Comparison of ENCODE assay signal across 24 mouse cellular contexts in the genomic region with DNA sequence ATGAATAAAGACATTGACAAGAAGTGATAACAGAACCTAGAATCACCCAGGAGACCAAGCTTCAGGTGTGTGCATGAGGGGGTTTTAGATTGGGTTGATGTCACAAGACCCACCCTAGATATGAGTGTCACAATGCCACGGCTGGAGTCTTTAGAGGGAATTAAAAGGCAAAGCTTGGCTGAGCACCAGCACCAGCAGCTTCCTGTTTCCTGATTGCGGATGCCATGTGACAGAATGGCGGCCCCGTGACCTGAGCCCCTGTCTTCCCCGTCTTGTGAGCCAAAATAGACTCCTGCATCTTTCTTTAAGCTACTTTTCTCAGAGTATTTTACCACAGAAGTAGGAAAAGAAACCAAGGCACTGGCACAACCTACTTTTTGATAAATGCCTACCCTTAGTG. TPM values are rescaled to one million over a fixed set of nuclear protein-coding genes. Genes with fewer than 3 reads are reported as not detected.
DNase-seq lines count a peak whose midpoint lies in the region; ATAC-seq and TF ChIP-seq lines count a peak whose summit lies in the region.
"Had no signal": no experiment of that assay in that cellular context is flagged by ENCODE, and none has a peak within 500 bp of the region (broad histone marks: within the 10 kb centered on the region; RNA-seq: fewer than 3 reads in every experiment).

No protein-coding gene starts in this region.

- H3K27me3 ChIP-seq in lung, postnatal 0 days (replicated peaks; ENCODE audit: insufficient read depth, low read length) = no peaks in the 10 kb centered on the region
- no peaks in the 10 kb centered on the region for H3K27me3 ChIP-seq in MEL (ENCODE audit: control insufficient read depth in 1 of 2, insufficient read depth in 2 of 2, low read length in 2 of 2)
- H3K27me3 ChIP-seq: forebrain, embryonic 13.5 days; hindbrain, embryonic 12.5 days; limb, embryonic 12.5 days; liver, embryonic 12.5 days; lung, embryonic 15.5 days; megakaryocyte, embryonic 14.5 days; neural tube, embryonic 13.5 days had no signal

- no peak for TF ChIP-seq POLR2A in MEL (IDR thresholded peaks at IDR 0.05; ENCODE audit: control insufficient read depth in 1 of 2, insufficient read depth in 1 of 2, low read depth in 1 of 2, low read length in 2 of 2, poor library complexity in 1 of 2)

- no peaks in the 10 kb centered on the region; the same call in 1 of the 2 replicates for H3K4me1 ChIP-seq in lung, postnatal 0 days (ENCODE audit: insufficient read depth, low read depth, low read length)
- H3K4me1 ChIP-seq in MEL (ENCODE audit: control insufficient read depth in 1 of 2, insufficient read depth in 2 of 2, low read length in 2 of 2) = no peaks in the 10 kb centered on the region
- H3K4me1 ChIP-seq: forebrain, embryonic 13.5 days; heart, embryonic 10.5 days; hindbrain, embryonic 12.5 days; liver, embryonic 12.5 days; megakaryocyte, embryonic 14.5 days; neural tube, embryonic 13.5 days had no signal

- no peak for TF ChIP-seq RAD21 in MEL (IDR thresholded peaks at IDR 0.05; ENCODE audit: low read depth, low read length)

- no peaks in the 10 kb centered on the region for H3K9me3 ChIP-seq in lung, postnatal 0 days (ENCODE audit: low read length)
- H3K9me3 ChIP-seq in MEL (replicated peaks; ENCODE audit: insufficient read depth, low read length) = no peaks in the 10 kb centered on the region
- H3K9me3 ChIP-seq: forebrain, embryonic 13.5 days; heart, embryonic 10.5 days; hindbrain, embryonic 12.5 days; limb, embryonic 12.5 days; liver, embryonic 12.5 days; lung, embryonic 15.5 days; neural tube, embryonic 13.5 days had no signal

- H3K9ac ChIP-seq in lung, postnatal 0 days (replicated peaks; ENCODE audit: low read depth) = no peak overlapping the region
- H3K9ac ChIP-seq in MEL (ENCODE audit: control insufficient read depth, low read depth, low read length, poor library complexity, severe bottlenecking) = no peak overlapping the region
- H3K9ac ChIP-seq: forebrain, embryonic 13.5 days; hindbrain, embryonic 12.5 days; limb, embryonic 12.5 days; liver, embryonic 12.5 days; lung, embryonic 15.5 days; neural tube, embryonic 13.5 days had no signal

- ATAC-seq in lung, postnatal 0 days = no peak
- ATAC-seq: CD4-positive, CD25-positive, alpha-beta regulatory T cell, adult 4 months; forebrain, embryonic 13.5 days; inflammation-experienced regulatory T-cells, adult 6 months; liver, embryonic 12.5 days had no signal

- no peak overlapping the region for H3K27ac ChIP-seq in lung, postnatal 0 days (ENCODE audit: low read length)
- no peak overlapping the region for H3K27ac ChIP-seq in MEL (ENCODE audit: control insufficient read depth, low read depth, low read length)
- H3K27ac ChIP-seq: forebrain, embryonic 13.5 days; heart, embryonic 10.5 days; hindbrain, embryonic 12.5 days; limb, embryonic 12.5 days; liver, embryonic 12.5 days; lung, embryonic 15.5 days; neural tube, embryonic 13.5 days had no signal

- H3K4me3 ChIP-seq in lung, postnatal 0 days (ENCODE audit: low read depth, low read length) = no peak overlapping the region
- no peak overlapping the region for H3K4me3 ChIP-seq in MEL (ENCODE audit: control insufficient read depth in 1 of 2, insufficient read depth in 1 of 2, low read depth in 2 of 2, low read length in 2 of 2)
- H3K4me3 ChIP-seq: erythroblast, embryonic 14.5 days; forebrain, embryonic 13.5 days; heart, embryonic 10.5 days; hindbrain, embryonic 12.5 days; limb, embryonic 12.5 days; liver, embryonic 12.5 days; lung, embryonic 15.5 days; megakaryocyte, embryonic 14.5 days; neural tube, embryonic 13.5 days had no signal

- no peaks in the 10 kb centered on the region for H3K79me2 ChIP-seq in MEL (ENCODE audit: control insufficient read depth, insufficient read depth, low read length, poor library complexity)

- peak; percentile 3 to 17 for DNase-seq in lung, adult 18-20 months
- DNase-seq in lung, postnatal 0 days (ENCODE audit: low spot score) = no peak
- peak; percentile 67 to 73 for DNase-seq in B cell, adult 2 months
- peak; percentile 14 for DNase-seq in MEL (ENCODE audit: low read depth, low spot score)
- peak; percentile 25 for DNase-seq in kidney, postnatal 14 days
- DNase-seq in retina, postnatal 1 day = no peak
- DNase-seq in adrenal gland, postnatal 10 days = no peak
- DNase-seq: cerebellum, adult 8-10 months; gastrocnemius, postnatal 25 days; midbrain, embryonic 14.5 days; right cerebral cortex, postnatal 14 days; thymus, postnatal 36 days had no signal

- H3K36me3 ChIP-seq in lung, postnatal 0 days (ENCODE audit: insufficient read depth, low read length) = no peaks in the 10 kb centered on the region
- no peaks in the 10 kb centered on the region for H3K36me3 ChIP-seq in MEL (ENCODE audit: control insufficient read depth in 1 of 2, insufficient read depth in 2 of 2, low read length in 2 of 2)
- H3K36me3 ChIP-seq: G1E; heart, embryonic 10.5 days; hindbrain, embryonic 12.5 days; limb, embryonic 12.5 days; liver, embryonic 12.5 days; lung, embryonic 15.5 days; neural tube, embryonic 13.5 days had no signal

- TF ChIP-seq CTCF in lung, postnatal 0 days (IDR thresholded peaks at IDR 0.05) = no peak
- TF ChIP-seq CTCF in MEL (IDR thresholded peaks at IDR 0.05 in 2 of 3, conservative IDR thresholded peaks at IDR 0.05 in 1 of 3; ENCODE audit: control insufficient read depth in 1 of 3, insufficient read depth in 1 of 3, low read depth in 2 of 3, low read length in 3 of 3, poor library complexity in 1 of 3, severe bottlenecking in 1 of 3) = no peak

- no peak overlapping the region for H3K4me2 ChIP-seq in lung, postnatal 0 days (replicated peaks; ENCODE audit: low read depth, low read length)
- H3K4me2 ChIP-seq: forebrain, embryonic 13.5 days; hindbrain, embryonic 12.5 days; limb, embryonic 12.5 days; liver, embryonic 12.5 days; lung, embryonic 15.5 days; neural tube, embryonic 13.5 days had no signal

- TF ChIP-seq EP300 in lung, postnatal 0 days (IDR thresholded peaks at IDR 0.05) = no peak
- TF ChIP-seq EP300 in MEL (IDR thresholded peaks at IDR 0.05; ENCODE audit: low read depth in 1 of 2, low read length in 2 of 2) = no peak

- 51% methylated on average over 5 of the region's 5 CpGs for WGBS in lung, postnatal 0 days

TF ChIP-seq in MEL, 35 proteins besides CTCF, POLR2A, EP300 and RAD21:
- TF ChIP-seq ELF1 (IDR thresholded peaks at IDR 0.05; ENCODE audit: low read depth, low read length) (0 out of 2 replicates have a peak, but pooled peaks have one; percentile 14), MEF2A (IDR thresholded peaks at IDR 0.05; ENCODE audit: extremely low read depth, insufficient replicate concordance, low read depth, low read length, poor library complexity, severe bottlenecking) (no peak), ZC3H11A (IDR thresholded peaks at IDR 0.05; ENCODE audit: low read depth, low read length) (no peak), USF1 (IDR thresholded peaks at IDR 0.05; ENCODE audit: low read depth, low read length) (peak; percentile 70), MAX (IDR thresholded peaks at IDR 0.05; ENCODE audit: low read length) (0 out of 2 replicates have a peak, but pooled peaks have one; percentile 17), POLR2AphosphoS5 (IDR thresholded peaks at IDR 0.05; ENCODE audit: borderline replicate concordance, low read depth, low read length) (no peak)

RNA-seq across cellular contexts. Expression of a gene that starts 46.5 kb away (rescaled TPM):
- polyA plus RNA-seq in lung, postnatal 0 days (2015; fragmentation: Nextera tagmentation; extraction: Ambion mirVana) = 19.3 and 22.5 TPM in 2 replicates
- total RNA-seq in MEL (2012; rRNA removed) = 26.8 and 27.7 TPM in 2 replicates
- 10 to 100 TPM in 1 of 2 experiments, not detected in 1; 42.3 TPM for polyA plus RNA-seq in MEL (2012; ENCODE audit: insufficient read depth in 1 of 2, insufficient read length in 2 of 2, low read depth in 1 of 2, low replicate concordance in 2 of 2, missing spikeins in 1 of 2)
- 10 to 100 TPM; 47.7 to 53.3 TPM for total RNA-seq in adrenal gland, postnatal 10 days (2021)

Comparison
In these comparisons a context has a peak if more than half of its experiments do, and no peak if none do; other contexts are left out.
1. DNase-seq: peak in lung, adult 18-20 months (2 of 2), B cell, adult 2 months (2 of 2), MEL (single experiment) and kidney, postnatal 14 days (single experiment); none in lung, postnatal 0 days (single experiment), retina, postnatal 1 day (single experiment) and adrenal gland, postnatal 10 days (single experiment).